Mouse (Mus musculus): ENCODE data around the gene March9. TPM values are rescaled to one million over a fixed set of nuclear protein-coding genes. Genes with fewer than 3 reads are reported as not detected.
"Not testable (repeated sequence)": the region's sequence is repeated elsewhere in the genome, so short reads cannot be mapped to it uniquely, and the experiment has no call there.

Gene March9
- total and polyA plus RNA-seq, 2 experiments = 0.09 to 0.44 TPM

- Histone ChIP-seq H3K27me3 (ENCODE audit: control insufficient read depth, insufficient read depth, low read length) (no peaks in the 10 kb centered on the region), H3K9ac (ENCODE audit: low read depth, low read length) (peak within 1 kb of the TSS; percentile 87), H3K79me2 (ENCODE audit: control insufficient read depth, insufficient read depth, low read length) (peaks cover 5% of the 10 kb centered on the region; the same call in 1 of the 2 replicates), H3K27ac (replicated peaks; ENCODE audit: insufficient read depth, low read depth, low read length) (peak within 1 kb of the TSS; percentile 74), H3K4me1 (ENCODE audit: control insufficient read depth, insufficient read depth, low read length) (peaks cover 11% of the 10 kb centered on the region), H3K4me3 (ENCODE audit: insufficient read depth, low read depth, low read length) (peak within 1 kb of the TSS; percentile 87), H3K36me3 (ENCODE audit: control insufficient read depth, insufficient read depth, low read length) (peaks cover 20% of the 10 kb centered on the region)
- under 1% methylated on average over 46 of the region's 46 CpGs for WGBS
- TF ChIP-seq CTCF (IDR thresholded peaks at IDR 0.05; ENCODE audit: low read depth, low read length) (no peak), POLR2A (IDR thresholded peaks at IDR 0.05; ENCODE audit: extremely low read depth, insufficient read depth, low read length) (peak; percentile 67; the same call in 1 of the 2 replicates)
- DNase-seq (ENCODE audit: extremely low read depth, low read depth, low spot score) = peak; percentile 92
These were observed 3.4 kb upstream of the March9 start, which contains the start of gene Cdk4 for GRCm38 (mm10) chr10:127063239-127063872. Cdk4 (plus strand) TSS chr10:127063534.

GRCm38 (mm10) chr10:127062503-127062902 lies 2.5 kb upstream of the March9 start:
- Histone ChIP-seq H3K9ac (ENCODE audit: low read depth, low read length) (no peak overlapping the region), H3K79me2 (ENCODE audit: control insufficient read depth, insufficient read depth, low read length) (peaks cover 5% of the 10 kb centered on the region; the same call in 1 of the 2 replicates), H3K27ac (replicated peaks; ENCODE audit: insufficient read depth, low read depth, low read length) (no peak overlapping the region), H3K36me3 (ENCODE audit: control insufficient read depth, insufficient read depth, low read length) (peaks cover 11% of the 10 kb centered on the region), H3K27me3 (ENCODE audit: control insufficient read depth, insufficient read depth, low read length) (no peaks in the 10 kb centered on the region), H3K4me3 (ENCODE audit: insufficient read depth, low read depth, low read length) (no peak overlapping the region), H3K4me1 (ENCODE audit: control insufficient read depth, insufficient read depth, low read length) (peaks cover 10% of the 10 kb centered on the region; the same call in 1 of the 2 replicates)
- WGBS = 64% methylated on average over 5 of the region's 5 CpGs
- DNase-seq (ENCODE audit: extremely low read depth, low read depth, low spot score) = no peak
- no peak for TF ChIP-seq CTCF (IDR thresholded peaks at IDR 0.05; ENCODE audit: low read depth, low read length)
- TF ChIP-seq POLR2A (IDR thresholded peaks at IDR 0.05; ENCODE audit: extremely low read depth, insufficient read depth, low read length) = no peak

- not testable (repeated sequence) for H3K9ac ChIP-seq (ENCODE audit: low read depth, low read length); H3K4me1 ChIP-seq (ENCODE audit: control insufficient read depth, insufficient read depth, low read length); H3K27ac ChIP-seq (replicated peaks; ENCODE audit: insufficient read depth, low read depth, low read length); H3K4me3 ChIP-seq (ENCODE audit: insufficient read depth, low read depth, low read length); H3K27me3 ChIP-seq (ENCODE audit: control insufficient read depth, insufficient read depth, low read length); H3K36me3 ChIP-seq (ENCODE audit: control insufficient read depth, insufficient read depth, low read length); H3K79me2 ChIP-seq (ENCODE audit: control insufficient read depth, insufficient read depth, low read length); DNase-seq (ENCODE audit: extremely low read depth, low read depth, low spot score)
- WGBS = 83% methylated on average over 4 of the region's 4 CpGs
These were observed 2.1 kb upstream of the March9 start for GRCm38 (mm10) chr10:127062101-127062500.

- WGBS = 83% methylated on average over 2 of the region's 2 CpGs
- no peaks in the 10 kb centered on the region for H3K27me3 ChIP-seq (ENCODE audit: control insufficient read depth, insufficient read depth, low read length)
These were observed 1.5 kb upstream of the March9 start for GRCm38 (mm10) chr10:127061513-127061912.

GRCm38 (mm10) chr10:127061085-127061484 lies 1.1 kb upstream of the March9 start:
- H3K79me2 ChIP-seq (ENCODE audit: control insufficient read depth, insufficient read depth, low read length) = peaks cover 5% of the 10 kb centered on the region; the same call in 1 of the 2 replicates
- TF ChIP-seq CTCF (IDR thresholded peaks at IDR 0.05; ENCODE audit: low read depth, low read length) (no peak), POLR2A (IDR thresholded peaks at IDR 0.05; ENCODE audit: extremely low read depth, insufficient read depth, low read length) (no peak)
- 80% methylated on average over 5 of the region's 5 CpGs for WGBS
- DNase-seq (ENCODE audit: extremely low read depth, low read depth, low spot score) = no peak
- no peak overlapping the region for H3K27ac ChIP-seq (replicated peaks; ENCODE audit: insufficient read depth, low read depth, low read length)
- H3K4me1 ChIP-seq (ENCODE audit: control insufficient read depth, insufficient read depth, low read length) = peaks cover 5% of the 10 kb centered on the region; the same call in 1 of the 2 replicates
- no peak overlapping the region for H3K9ac ChIP-seq (ENCODE audit: low read depth, low read length)
- H3K27me3 ChIP-seq (ENCODE audit: control insufficient read depth, insufficient read depth, low read length) = peaks cover 2% of the 10 kb centered on the region; the same call in 1 of the 2 replicates
- no peak overlapping the region for H3K4me3 ChIP-seq (ENCODE audit: insufficient read depth, low read depth, low read length)
- H3K36me3 ChIP-seq (ENCODE audit: control insufficient read depth, insufficient read depth, low read length) = peaks cover 4% of the 10 kb centered on the region; the same call in 1 of the 2 replicates

More at GRCm38 (mm10) chr10:127061513-127061912, 1.5 kb upstream of the March9 start:
- DNase-seq (ENCODE audit: extremely low read depth, low read depth, low spot score) = no peak
- Histone ChIP-seq H3K36me3 (ENCODE audit: control insufficient read depth, insufficient read depth, low read length) (peaks cover 6% of the 10 kb centered on the region; the same call in 1 of the 2 replicates), H3K4me1 (ENCODE audit: control insufficient read depth, insufficient read depth, low read length) (peaks cover 7% of the 10 kb centered on the region; the same call in 1 of the 2 replicates), H3K9ac (ENCODE audit: low read depth, low read length) (no peak overlapping the region), H3K27ac (replicated peaks; ENCODE audit: insufficient read depth, low read depth, low read length) (no peak overlapping the region), H3K79me2 (ENCODE audit: control insufficient read depth, insufficient read depth, low read length) (peaks cover 5% of the 10 kb centered on the region; the same call in 1 of the 2 replicates), H3K4me3 (ENCODE audit: insufficient read depth, low read depth, low read length) (no peak overlapping the region)
- TF ChIP-seq CTCF (IDR thresholded peaks at IDR 0.05; ENCODE audit: low read depth, low read length) (no peak), POLR2A (IDR thresholded peaks at IDR 0.05; ENCODE audit: extremely low read depth, insufficient read depth, low read length) (no peak)

Data from liver, adult 2 months (tissue).